ENCODE assay signal across 7 mouse cellular contexts in genomic region chr3:121291225-121291559, GRCm38 (mm10). TPM values are rescaled to one million over a fixed set of nuclear protein-coding genes. Genes with fewer than 3 reads are reported as not detected.
DNase-seq lines count a peak whose midpoint lies in the region; ATAC-seq and TF ChIP-seq lines count a peak whose summit lies in the region.

No protein-coding gene starts in this region.

- H3K9ac ChIP-seq in lung, embryonic 16.5 days (ENCODE audit: low read length): peak overlapping the region; percentile 73
- peak overlapping the region; percentile 68 for H3K9ac ChIP-seq in limb, embryonic 11.5 days (ENCODE audit: low read length)

- intact Hi-C loops in left cerebral cortex, postnatal 10 days (cut with DNase I): loop anchor here (5.0 kb wide), 1 partner anchor 119 kb away; the partner anchor contains the start of gene Rwdd3

- H3K27ac ChIP-seq in lung, embryonic 16.5 days (ENCODE audit: low read length): peak overlapping the region; percentile 93
- H3K27ac ChIP-seq in limb, embryonic 11.5 days (replicated peaks; ENCODE audit: low read depth, low read length): peak overlapping the region; percentile 65; the same call in 1 of the 2 replicates
- H3K27ac ChIP-seq in small intestine, adult 2 months (ENCODE audit: insufficient read depth, low read depth, low read length): peak overlapping the region; percentile 90

- H3K27me3 ChIP-seq in lung, embryonic 16.5 days (ENCODE audit: control insufficient read depth, insufficient read depth, low read depth, low read length): no peaks in the 10 kb centered on the region
- no peaks in the 10 kb centered on the region for H3K27me3 ChIP-seq in limb, embryonic 11.5 days (ENCODE audit: control insufficient read depth, insufficient read depth, low read length)
- H3K27me3 ChIP-seq in small intestine, adult 2 months (ENCODE audit: control insufficient read depth, insufficient read depth, low read length): no peaks in the 10 kb centered on the region

- no peak for TF ChIP-seq POLR2A in small intestine, adult 2 months (IDR thresholded peaks at IDR 0.05; ENCODE audit: low read depth, low read length)

- peak overlapping the region; percentile 59 for H3K4me3 ChIP-seq in lung, embryonic 16.5 days (ENCODE audit: low read length)
- peak overlapping the region; percentile 54 for H3K4me3 ChIP-seq in limb, embryonic 11.5 days (ENCODE audit: low read depth, low read length)
- H3K4me3 ChIP-seq in small intestine, adult 2 months (ENCODE audit: low read depth, low read length): peak overlapping the region; percentile 82

- peaks cover 6% of the 10 kb centered on the region; the same call in 1 of the 2 replicates for H3K4me1 ChIP-seq in lung, embryonic 16.5 days (replicated peaks; ENCODE audit: control insufficient read depth, insufficient read depth, low read length)
- no peaks in the 10 kb centered on the region for H3K4me1 ChIP-seq in limb, embryonic 11.5 days (ENCODE audit: control insufficient read depth, insufficient read depth, low read length)
- H3K4me1 ChIP-seq in small intestine, adult 2 months (ENCODE audit: control insufficient read depth, insufficient read depth, insufficient read length, low read length): peaks cover 9% of the 10 kb centered on the region; the same call in 1 of the 2 replicates

- no peak; the same call in 1 of the 2 replicates for ATAC-seq in lung, embryonic 16.5 days (ENCODE audit: low read depth)
- ATAC-seq in erythroblast, adult 5-6 weeks (replicated peaks; ENCODE audit: low FRiP score, poor library complexity, severe bottlenecking): peak; percentile 41; the same call in 1 of the 2 replicates
- ATAC-seq in limb, embryonic 11.5 days (ENCODE audit: insufficient number of reproducible peaks, low FRiP score, low TSS enrichment, low read depth): no peak

- WGBS in lung, embryonic 16.5 days: 3% methylated on average over 7 of the region's 7 CpGs
- WGBS in limb, embryonic 11.5 days: 5% methylated on average over 7 of the region's 7 CpGs
- 2% methylated on average over 7 of the region's 7 CpGs for WGBS in small intestine, adult 2 months

- H3K36me3 ChIP-seq in lung, embryonic 16.5 days (ENCODE audit: control insufficient read depth, insufficient read depth, low read length): no peaks in the 10 kb centered on the region
- H3K36me3 ChIP-seq in limb, embryonic 11.5 days (ENCODE audit: control insufficient read depth, insufficient read depth, low read length): no peaks in the 10 kb centered on the region
- no peaks in the 10 kb centered on the region for H3K36me3 ChIP-seq in small intestine, adult 2 months (ENCODE audit: control insufficient read depth, insufficient read depth, low read length)

- peak overlapping the region; percentile 80 for H3K4me2 ChIP-seq in lung, embryonic 16.5 days (ENCODE audit: low read depth, low read length)
- H3K4me2 ChIP-seq in limb, embryonic 11.5 days (ENCODE audit: low read depth, severe bottlenecking): peak overlapping the region; percentile 55

- H3K9me3 ChIP-seq in lung, embryonic 16.5 days (ENCODE audit: control insufficient read depth, low read length): no peaks in the 10 kb centered on the region
- H3K9me3 ChIP-seq in limb, embryonic 11.5 days (ENCODE audit: control insufficient read depth, low read length): no peaks in the 10 kb centered on the region

- DNase-seq in lung, postnatal 36 days: no peak
- DNase-seq in limb, embryonic 11.5 days (ENCODE audit: low spot score): no peak
- DNase-seq in ovary, adult 18-20 months (ENCODE audit: low spot score): no peak
- no peak for DNase-seq in left cerebral cortex, postnatal 10 days (ENCODE audit: extremely low spot score in 1 of 2, low spot score in 2 of 2)

- no peak for TF ChIP-seq CTCF in small intestine, adult 2 months (IDR thresholded peaks at IDR 0.05; ENCODE audit: extremely low read depth, insufficient read length, insufficient replicate concordance, low read depth, low read length)

RNA-seq across cellular contexts. Expression of gene Alg14, which starts 0.4 kb away (rescaled TPM):
- 46.6 and 48.1 TPM in 2 replicates for polyA plus RNA-seq in lung, embryonic 16.5 days (2015; fragmentation: Nextera tagmentation; extraction: Ambion mirVana)
- 0.84 and 3.1 TPM in 2 replicates for total RNA-seq in erythroblast, adult 5-6 weeks (2015; ENCODE audit: low replicate concordance)
- 1.8 and 3.1 TPM in 2 replicates for total RNA-seq in erythroblast, adult 5-6 weeks (2017; ENCODE audit: low replicate concordance)
- polyA plus RNA-seq in limb, embryonic 11.5 days (2014; fragmentation: Nextera tagmentation; extraction: Ambion mirVana): 32.4 and 37.0 TPM in 2 replicates
- polyA plus RNA-seq in small intestine, adult 2 months (2012; rRNA removed): 5.1 and 6.4 TPM in 2 replicates
- total RNA-seq in left cerebral cortex, postnatal 10 days (2021): 10 to 100 TPM; 20.8 to 22.2 TPM

RNA-seq across cellular contexts. Expression of gene Tmem56, which starts 8.3 kb away (rescaled TPM):
- polyA plus RNA-seq in lung, embryonic 16.5 days (2015; fragmentation: Nextera tagmentation; extraction: Ambion mirVana): 0.48 and 0.67 TPM in 2 replicates
- 11.0 and 16.3 TPM in 2 replicates for total RNA-seq in erythroblast, adult 5-6 weeks (2015; ENCODE audit: low replicate concordance)
- total RNA-seq in erythroblast, adult 5-6 weeks (2017; ENCODE audit: low replicate concordance): 14.1 and 16.7 TPM in 2 replicates
- polyA plus RNA-seq in limb, embryonic 11.5 days (2014; fragmentation: Nextera tagmentation; extraction: Ambion mirVana): 0.95 and 1.4 TPM in 2 replicates
- 0.75 and 0.77 TPM in 2 replicates for polyA plus RNA-seq in small intestine, adult 2 months (2012; rRNA removed)
- total RNA-seq in left cerebral cortex, postnatal 10 days (2021): 10 to 100 TPM; 25.7 to 28.5 TPM
